Mouse (Mus musculus): ENCODE measurements around the gene Trmt61a. TPM values are rescaled to one million over a fixed set of nuclear protein-coding genes. Genes with fewer than 3 reads are reported as not detected.

Gene Trmt61a
- polyA plus RNA-seq, 1 experiment from 2014 or later: 13.3 TPM

DNA sequence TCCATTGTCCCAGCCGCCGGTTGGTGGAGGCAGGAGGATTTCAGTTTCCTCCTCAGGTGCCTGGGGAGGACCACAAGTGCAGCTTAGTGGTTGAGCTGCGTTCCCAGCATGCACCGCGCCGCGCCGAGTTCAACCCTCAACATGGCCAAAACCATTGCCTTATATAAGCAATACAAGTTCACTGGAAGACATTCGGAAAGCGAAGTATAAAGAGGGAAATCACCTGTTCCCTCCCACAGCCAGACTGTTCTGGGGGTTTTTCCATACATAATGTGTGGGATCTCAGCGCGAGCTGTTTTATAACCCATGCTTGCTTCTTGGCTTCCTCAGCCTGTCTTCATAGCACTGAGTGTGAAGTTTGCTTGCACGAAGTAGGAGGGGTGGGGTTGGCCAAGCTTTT is 11.5 kb upstream of the Trmt61a start:
- Histone ChIP-seq H3K27ac (no peak overlapping the region), H3K4me1 (peaks cover 29% of the 10 kb centered on the region), H3K9ac (no peak overlapping the region), H3K4me3 (no peak overlapping the region), H3K27me3 (peaks cover 20% of the 10 kb centered on the region), H3K4me2 (replicated peaks) (no peak overlapping the region), H3K36me3 (0 out of 2 replicates have a peak, but pooled peaks cover 5% of the 10 kb centered on the region), H3K9me3 (no peaks in the 10 kb centered on the region)
- no peak for ATAC-seq (ENCODE audit: insufficient number of reproducible peaks, insufficient read depth, low FRiP score, low TSS enrichment)
- 74% methylated on average over 13 of the region's 13 CpGs for WGBS

DNA sequence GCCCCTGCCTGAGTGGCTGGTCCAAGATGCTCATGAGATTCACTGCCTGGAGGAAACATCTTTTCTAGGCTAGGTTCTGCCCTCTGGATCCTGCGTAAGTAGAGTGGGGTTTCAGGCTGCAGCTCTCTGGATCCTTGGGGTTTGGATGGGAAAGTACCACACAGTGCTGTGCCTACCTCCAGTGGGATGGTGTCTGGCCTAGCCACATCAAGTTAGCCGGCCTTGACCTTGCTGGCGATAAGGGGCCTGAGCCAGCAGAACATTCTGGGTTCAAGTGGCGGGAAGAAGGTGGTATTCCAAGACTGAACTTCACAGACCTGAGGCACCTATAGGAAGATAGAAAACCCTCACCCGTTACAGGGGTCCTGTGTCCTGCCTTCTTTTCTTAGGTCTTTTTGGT is 10.5 kb upstream of the Trmt61a start:
- WGBS: 91% methylated on average over 5 of the region's 5 CpGs

DNA sequence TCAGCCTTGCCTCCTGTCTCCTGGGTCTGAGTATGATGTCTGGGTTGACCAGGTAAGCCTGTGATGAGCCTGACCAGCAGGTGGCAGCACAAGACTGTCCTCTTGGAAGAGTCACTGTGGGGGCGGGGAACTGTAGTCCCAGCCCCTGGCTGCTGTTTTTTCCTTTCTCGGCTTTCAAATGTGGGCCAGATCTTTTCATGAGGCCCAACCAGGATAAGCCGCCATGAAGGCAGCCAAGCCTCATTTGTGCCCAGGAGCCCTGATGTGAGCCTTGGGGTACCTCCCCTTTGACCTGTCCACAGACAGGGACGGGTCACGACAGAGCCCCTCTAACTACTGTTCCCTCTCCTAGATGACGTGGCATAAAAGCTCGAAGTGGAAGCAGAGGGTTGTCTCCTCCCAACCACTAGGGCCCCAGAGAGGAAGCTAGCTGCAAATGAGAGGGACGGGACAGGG is 9.4 kb upstream of the Trmt61a start:
- peak overlapping the region; percentile 49 for H3K4me2 ChIP-seq (replicated peaks)
- peak overlapping the region; percentile 42; the same call in 1 of the 2 replicates for H3K9ac ChIP-seq
- no peaks in the 10 kb centered on the region for H3K36me3 ChIP-seq
- peak overlapping the region; percentile 86 for H3K27ac ChIP-seq
- H3K9me3 ChIP-seq: no peaks in the 10 kb centered on the region
- peak; percentile 65 for ATAC-seq (ENCODE audit: insufficient number of reproducible peaks, insufficient read depth, low FRiP score, low TSS enrichment)
- H3K27me3 ChIP-seq: peaks cover 41% of the 10 kb centered on the region
- H3K4me1 ChIP-seq: peaks cover 34% of the 10 kb centered on the region
- H3K4me3 ChIP-seq: peak overlapping the region; percentile 13; the same call in 1 of the 2 replicates
- under 1% methylated on average over 8 of the region's 8 CpGs for WGBS

More for the DNA sequence above, 10.5 kb upstream of the Trmt61a start:
- H3K9ac ChIP-seq: no peak overlapping the region
- no peak overlapping the region for H3K27ac ChIP-seq
- peaks cover 31% of the 10 kb centered on the region for H3K4me1 ChIP-seq
- no peak overlapping the region for H3K4me3 ChIP-seq
- H3K4me2 ChIP-seq (replicated peaks): no peak overlapping the region
- ATAC-seq (ENCODE audit: insufficient number of reproducible peaks, insufficient read depth, low FRiP score, low TSS enrichment): no peak
- peaks cover 30% of the 10 kb centered on the region for H3K27me3 ChIP-seq
- H3K36me3 ChIP-seq: no peaks in the 10 kb centered on the region
- no peaks in the 10 kb centered on the region for H3K9me3 ChIP-seq

DNA sequence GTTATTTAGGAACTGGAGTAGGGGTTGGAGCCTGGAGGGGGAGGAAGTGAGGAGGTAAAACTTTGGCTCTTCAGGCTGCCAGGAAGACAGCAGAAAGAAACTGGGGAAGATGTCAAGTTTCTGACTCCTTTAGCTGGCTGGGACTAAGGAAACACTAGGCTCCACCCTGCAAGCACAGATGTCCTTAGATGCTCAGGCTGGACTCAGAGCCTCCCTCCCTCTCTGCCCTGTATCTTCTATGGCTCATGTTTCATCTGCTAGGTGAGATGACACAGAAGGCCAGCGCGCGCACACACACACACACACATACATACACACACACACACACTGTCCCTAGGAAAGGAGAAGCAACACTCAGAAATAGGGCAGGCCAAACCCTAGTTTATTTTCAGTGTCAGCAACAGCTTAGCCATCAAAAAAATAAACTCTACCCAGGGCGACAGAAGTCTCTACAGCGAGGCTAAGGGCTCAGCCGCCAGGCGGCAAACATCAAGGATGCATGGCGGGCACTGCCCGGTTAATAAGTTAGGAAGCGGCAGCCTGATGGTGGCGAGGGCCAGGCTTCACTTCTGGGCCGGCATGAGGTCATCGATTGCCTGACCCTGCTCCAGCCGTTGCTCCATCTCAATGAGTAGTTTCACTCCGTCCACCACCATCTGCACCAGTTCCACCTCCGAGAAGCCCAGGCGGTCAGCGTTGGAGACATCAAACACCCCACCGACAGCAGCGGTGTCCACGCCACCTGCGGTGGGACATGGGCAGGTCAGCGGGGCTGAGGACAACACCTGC is 8.7 kb upstream of the Trmt61a start:
- H3K27me3 ChIP-seq: peaks cover 48% of the 10 kb centered on the region
- peak overlapping the region; percentile 42; the same call in 1 of the 2 replicates for H3K9ac ChIP-seq
- H3K4me1 ChIP-seq: peaks cover 26% of the 10 kb centered on the region
- no peaks in the 10 kb centered on the region for H3K9me3 ChIP-seq
- peak overlapping the region; percentile 86 for H3K27ac ChIP-seq
- WGBS: 61% methylated on average over 23 of the region's 23 CpGs
- ATAC-seq (ENCODE audit: insufficient number of reproducible peaks, insufficient read depth, low FRiP score, low TSS enrichment): no peak
- peak overlapping the region; percentile 13; the same call in 1 of the 2 replicates for H3K4me3 ChIP-seq
- H3K36me3 ChIP-seq: no peaks in the 10 kb centered on the region
- peak overlapping the region; percentile 70 for H3K4me2 ChIP-seq (replicated peaks)

DNA sequence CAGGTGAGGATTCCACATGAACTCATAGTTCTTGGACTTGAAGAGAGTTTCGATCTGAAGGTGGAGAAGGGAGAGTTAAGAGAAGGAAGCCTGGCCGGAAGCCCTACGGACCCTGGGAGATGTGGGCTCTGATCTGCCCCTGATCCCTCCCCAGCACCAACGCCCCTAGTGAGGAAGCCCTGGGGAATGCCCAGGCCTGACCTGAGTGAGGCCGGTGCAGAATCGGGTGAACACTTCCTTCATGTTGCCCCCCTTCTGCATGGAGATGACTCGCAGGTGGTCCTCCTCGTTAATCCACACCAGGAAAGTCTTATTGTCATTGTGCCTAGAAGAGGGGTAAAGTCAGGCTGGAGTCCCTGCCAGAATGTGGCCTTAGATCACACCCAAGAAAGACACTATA is 7.9 kb upstream of the Trmt61a start:
- Histone ChIP-seq H3K4me1 (peaks cover 24% of the 10 kb centered on the region), H3K36me3 (no peaks in the 10 kb centered on the region), H3K4me3 (peak overlapping the region; percentile 54), H3K27me3 (peaks cover 50% of the 10 kb centered on the region), H3K9ac (peak overlapping the region; percentile 57; the same call in 1 of the 2 replicates), H3K4me2 (replicated peaks) (peak overlapping the region; percentile 70), H3K9me3 (no peaks in the 10 kb centered on the region), H3K27ac (no peak overlapping the region)
- 55% methylated on average over 8 of the region's 8 CpGs for WGBS
- no peak for ATAC-seq (ENCODE audit: insufficient number of reproducible peaks, insufficient read depth, low FRiP score, low TSS enrichment)

DNA sequence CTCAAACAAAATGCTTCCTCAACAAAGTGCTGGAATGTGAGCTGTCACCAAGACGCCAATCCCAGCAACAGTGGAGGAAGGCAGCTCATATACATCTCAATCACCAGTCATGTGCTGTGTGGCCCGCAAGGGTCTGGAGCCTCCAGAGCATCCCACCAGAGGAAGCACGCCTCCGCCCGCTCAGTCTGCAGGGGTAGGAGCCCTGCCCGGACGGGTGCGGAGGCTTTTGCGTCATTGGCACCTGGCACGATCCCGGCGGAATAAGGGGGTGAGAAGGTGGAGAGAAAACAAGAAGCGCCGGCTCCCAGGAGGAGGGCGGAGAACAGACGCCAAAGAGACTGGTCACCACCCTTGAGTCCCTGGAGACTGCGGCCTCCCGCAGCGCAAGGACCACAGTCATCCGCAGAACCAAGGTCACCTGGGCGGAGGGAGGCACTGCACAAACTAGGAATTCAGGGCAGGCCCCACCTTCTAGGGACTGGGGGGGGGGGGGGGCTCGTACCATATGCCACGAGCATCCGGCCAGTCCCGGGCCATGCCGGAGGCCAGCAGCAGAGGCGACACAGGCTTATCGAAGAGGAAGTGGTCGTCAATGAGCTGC is 7.4 kb upstream of the Trmt61a start:
- Histone ChIP-seq H3K9me3 (no peaks in the 10 kb centered on the region), H3K9ac (peak overlapping the region; percentile 57), H3K4me3 (peak overlapping the region; percentile 54), H3K4me1 (peaks cover 24% of the 10 kb centered on the region), H3K27ac (no peak overlapping the region), H3K27me3 (peaks cover 54% of the 10 kb centered on the region), H3K36me3 (no peaks in the 10 kb centered on the region), H3K4me2 (replicated peaks) (peak overlapping the region; percentile 70)
- ATAC-seq (ENCODE audit: insufficient number of reproducible peaks, insufficient read depth, low FRiP score, low TSS enrichment): no peak
- WGBS: 11% methylated on average over 26 of the region's 29 CpGs

DNA sequence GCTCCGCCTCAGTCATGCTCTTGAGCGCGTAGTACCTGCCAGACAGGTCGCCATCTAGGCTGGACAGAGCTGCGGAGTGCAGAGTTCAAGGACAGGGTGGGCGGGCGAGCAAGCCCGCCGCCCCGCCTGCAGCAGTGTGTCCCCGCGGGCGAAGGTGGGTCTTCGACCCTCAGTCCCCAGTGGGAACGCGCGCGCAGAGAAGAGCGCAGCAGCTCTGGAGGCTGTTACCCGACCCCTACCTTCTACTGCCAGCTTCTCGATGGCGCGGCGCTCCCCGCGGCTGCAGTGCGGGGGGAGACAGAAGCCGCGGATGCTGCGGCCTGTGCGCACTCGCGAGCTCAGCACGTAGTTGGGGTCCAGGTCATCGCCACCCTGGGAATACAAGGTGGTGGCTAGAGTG is 6.9 kb upstream of the Trmt61a start:
- WGBS: under 1% methylated on average over 35 of the region's 35 CpGs
- ATAC-seq (ENCODE audit: insufficient number of reproducible peaks, insufficient read depth, low FRiP score, low TSS enrichment): no peak
- Histone ChIP-seq H3K4me3 (peak overlapping the region; percentile 54), H3K9ac (peak overlapping the region; percentile 57), H3K27ac (no peak overlapping the region), H3K4me2 (replicated peaks) (peak overlapping the region; percentile 70), H3K36me3 (no peaks in the 10 kb centered on the region), H3K27me3 (peaks cover 55% of the 10 kb centered on the region), H3K4me1 (peaks cover 24% of the 10 kb centered on the region), H3K9me3 (no peaks in the 10 kb centered on the region)

DNA sequence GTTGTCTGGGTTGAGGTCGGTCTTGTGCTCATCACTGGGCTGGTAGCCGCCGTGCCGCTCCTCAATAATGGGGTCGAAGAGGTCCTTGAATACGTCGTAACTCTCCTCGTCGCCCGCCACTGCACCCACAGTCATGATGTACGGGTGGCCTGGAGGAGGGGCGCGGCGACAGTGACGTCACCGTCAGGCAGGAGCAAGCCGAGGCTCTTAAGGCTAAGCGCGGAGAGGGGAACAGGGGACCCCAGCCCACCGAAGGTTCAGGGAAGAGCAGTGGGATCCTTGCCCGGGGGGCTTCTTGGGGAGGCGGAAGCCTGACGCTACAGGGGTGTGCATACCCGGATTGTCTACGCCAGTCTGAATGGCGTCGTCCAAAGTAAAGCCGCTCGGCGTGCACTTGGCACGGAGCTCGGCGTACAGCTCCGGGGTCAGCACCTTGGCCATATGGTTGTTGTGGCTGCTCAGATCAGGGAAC is 6.4 kb upstream of the Trmt61a start:
- H3K9me3 ChIP-seq: no peaks in the 10 kb centered on the region
- H3K27ac ChIP-seq: no peak overlapping the region
- WGBS: under 1% methylated on average over 34 of the region's 34 CpGs
- H3K4me3 ChIP-seq: peak overlapping the region; percentile 54
- ATAC-seq (ENCODE audit: insufficient number of reproducible peaks, insufficient read depth, low FRiP score, low TSS enrichment): no peak
- H3K9ac ChIP-seq: peak overlapping the region; percentile 57
- no peaks in the 10 kb centered on the region for H3K36me3 ChIP-seq
- peak overlapping the region; percentile 70 for H3K4me2 ChIP-seq (replicated peaks)
- peaks cover 55% of the 10 kb centered on the region for H3K27me3 ChIP-seq
- peaks cover 24% of the 10 kb centered on the region for H3K4me1 ChIP-seq

DNA sequence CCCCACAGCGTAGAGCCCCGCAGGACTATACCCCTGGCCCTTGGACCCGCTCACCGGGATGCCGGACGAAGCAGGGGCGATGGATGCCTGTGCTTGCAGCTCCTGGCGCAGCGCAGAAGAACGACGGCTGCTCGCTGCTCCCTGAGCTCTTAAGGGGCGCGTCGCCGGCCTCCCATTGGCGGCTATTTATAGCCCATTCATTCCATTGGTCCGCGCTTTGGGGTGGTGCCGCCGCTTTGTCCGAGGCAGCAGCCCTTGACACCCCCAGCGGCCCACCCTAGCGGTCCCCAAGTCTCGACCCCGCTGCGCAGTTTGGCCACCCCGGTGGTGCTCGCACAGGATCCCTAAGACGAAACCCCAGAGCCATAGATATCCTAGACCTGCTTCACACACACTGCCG is 5.7 kb upstream of the Trmt61a start, which contains the start of gene Ckb:
Gene Ckb, minus strand, starts transcription at position 163 of the 400 bp plus-strand sequence.
- no peak within 1 kb of the TSS for H3K27ac ChIP-seq
- peak; percentile 36; the same call in 1 of the 2 replicates for ATAC-seq (ENCODE audit: insufficient number of reproducible peaks, insufficient read depth, low FRiP score, low TSS enrichment)

DNA sequence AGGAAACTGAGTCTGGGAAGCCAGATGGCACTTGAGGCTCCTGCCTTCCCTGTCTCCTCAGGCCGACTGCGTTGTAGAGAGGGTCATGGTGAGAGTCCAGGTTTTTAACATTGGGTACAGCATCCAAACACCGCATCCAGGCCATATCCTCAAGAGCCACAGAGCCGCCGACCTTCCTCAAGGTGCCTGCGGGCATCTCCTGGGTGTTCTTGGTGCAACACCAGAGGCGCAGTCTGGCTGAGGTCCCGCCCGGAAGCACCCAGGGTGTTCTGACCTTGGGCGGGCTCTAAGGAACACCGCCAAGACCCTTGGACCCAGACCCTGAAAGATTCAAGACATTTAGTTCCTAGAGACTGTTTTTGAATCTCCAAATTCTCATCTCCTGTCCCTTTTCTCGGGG is 5.3 kb upstream of the Trmt61a start:
- H3K9ac ChIP-seq: 0 out of 2 replicates have a peak overlapping the region, but pooled peaks have one; percentile 16
- WGBS: 12% methylated on average over 12 of the region's 12 CpGs
- H3K27ac ChIP-seq: no peak overlapping the region
- no peaks in the 10 kb centered on the region for H3K9me3 ChIP-seq
- H3K4me1 ChIP-seq: peaks cover 30% of the 10 kb centered on the region
- H3K36me3 ChIP-seq: no peaks in the 10 kb centered on the region
- H3K4me3 ChIP-seq: peak overlapping the region; percentile 54
- H3K4me2 ChIP-seq (replicated peaks): peak overlapping the region; percentile 70
- peaks cover 55% of the 10 kb centered on the region for H3K27me3 ChIP-seq
- no peak for ATAC-seq (ENCODE audit: insufficient number of reproducible peaks, insufficient read depth, low FRiP score, low TSS enrichment)

More for the DNA sequence above, 5.7 kb upstream of the Trmt61a start, which contains the start of gene Ckb:
- Histone ChIP-seq H3K9me3 (no peaks in the 10 kb centered on the region), H3K9ac (peak within 1 kb of the TSS; percentile 57), H3K4me3 (peak within 1 kb of the TSS; percentile 54), H3K27me3 (peaks cover 55% of the 10 kb centered on the region), H3K4me1 (peaks cover 26% of the 10 kb centered on the region), H3K4me2 (replicated peaks) (peak within 1 kb of the TSS; percentile 70), H3K36me3 (no peaks in the 10 kb centered on the region)
- 0% methylated on average over 31 of the region's 31 CpGs for WGBS

DNA sequence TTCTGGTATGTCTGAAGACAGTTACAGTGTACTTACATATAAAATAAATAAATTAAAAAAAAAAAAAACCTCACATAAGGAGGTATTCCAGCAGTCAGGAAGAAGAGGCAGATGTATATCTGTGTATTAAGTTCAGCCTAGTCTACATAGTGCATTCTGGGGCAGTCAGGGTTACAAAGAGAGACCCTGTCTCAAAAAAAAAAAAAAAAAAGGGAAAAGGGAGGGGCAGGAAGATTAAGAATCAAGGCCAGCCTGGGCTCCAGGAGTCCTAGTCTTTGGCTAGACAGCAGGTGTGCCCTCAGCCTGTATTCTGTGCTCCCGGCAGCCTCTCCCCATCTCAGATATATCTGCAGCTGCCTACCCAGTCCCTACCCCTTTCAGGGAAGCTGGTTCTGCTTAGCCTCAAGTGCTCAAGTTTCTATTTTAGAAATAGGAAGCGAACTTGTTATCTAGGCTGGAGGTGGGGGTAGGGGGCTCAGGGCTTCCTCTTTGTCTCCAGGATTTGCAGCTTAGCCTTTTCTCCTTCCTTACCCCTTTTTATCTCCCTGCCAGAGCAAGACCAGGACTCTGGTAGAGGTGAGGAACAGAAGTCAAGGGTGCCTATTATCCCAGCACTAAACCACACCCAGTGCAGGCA is 2.9 kb upstream of the Trmt61a start:
- no peak overlapping the region for H3K27ac ChIP-seq
- peaks cover 49% of the 10 kb centered on the region for H3K27me3 ChIP-seq
- H3K9me3 ChIP-seq: no peaks in the 10 kb centered on the region
- ATAC-seq (ENCODE audit: insufficient number of reproducible peaks, insufficient read depth, low FRiP score, low TSS enrichment): no peak
- 38% methylated on average over 2 of the region's 2 CpGs for WGBS
- peaks cover 30% of the 10 kb centered on the region for H3K4me1 ChIP-seq
- H3K9ac ChIP-seq: no peak overlapping the region
- no peaks in the 10 kb centered on the region for H3K36me3 ChIP-seq
- no peak overlapping the region for H3K4me2 ChIP-seq (replicated peaks)
- H3K4me3 ChIP-seq: no peak overlapping the region

All from embryonic facial prominence, embryonic 12.5 days (tissue).